14 mouse cellular contexts compared by ENCODE assay signal in genomic region chr6:30897520-30897919, GRCm38 (mm10). TPM values are rescaled to one million over a fixed set of nuclear protein-coding genes. Genes with fewer than 3 reads are reported as not detected.
DNase-seq lines count a peak whose midpoint lies in the region; ATAC-seq and TF ChIP-seq lines count a peak whose summit lies in the region.
"Had no signal": no experiment of that assay in that cellular context is flagged by ENCODE, and none has a peak within 500 bp of the region (broad histone marks: within the 10 kb centered on the region; RNA-seq: fewer than 3 reads in every experiment).

No protein-coding gene starts in this region.

- TF ChIP-seq EP300 in liver, embryonic 14.5 days (IDR thresholded peaks at IDR 0.05; ENCODE audit: low read depth), result no peak

- no peak for DNase-seq in embryonic facial prominence, embryonic 10.5 days (ENCODE audit: low spot score)
- DNase-seq in lung, embryonic 14.5 days, result no peak
- no peak for DNase-seq in lung, postnatal 10 days
- DNase-seq in liver, embryonic 14.5 days (ENCODE audit: low read depth in 3 of 3, low spot score in 3 of 3), result peak; percentile 12 to 36 (median 17)
- DNase-seq: cerebellum, postnatal 36 days; heart, adult 18-20 months; kidney, adult 18-20 months; thymus, postnatal 4 days had no signal

- H3K27me3 ChIP-seq in embryonic facial prominence, embryonic 13.5 days, result no peaks in the 10 kb centered on the region
- H3K27me3 ChIP-seq in embryonic facial prominence, embryonic 10.5 days (replicated peaks; ENCODE audit: low read depth, poor library complexity, severe bottlenecking), result no peaks in the 10 kb centered on the region
- no peaks in the 10 kb centered on the region for H3K27me3 ChIP-seq in lung, embryonic 14.5 days (ENCODE audit: insufficient read depth, low read length)
- no peaks in the 10 kb centered on the region for H3K27me3 ChIP-seq in embryonic facial prominence, embryonic 15.5 days
- no peaks in the 10 kb centered on the region for H3K27me3 ChIP-seq in liver, embryonic 14.5 days (ENCODE audit: control insufficient read depth, insufficient read depth, low read length)

- 0 out of 2 replicates have a peak, but pooled peaks cover under 1% of the 10 kb centered on the region for H3K36me3 ChIP-seq in embryonic facial prominence, embryonic 13.5 days
- H3K36me3 ChIP-seq in embryonic facial prominence, embryonic 10.5 days (replicated peaks), result no peaks in the 10 kb centered on the region
- no peaks in the 10 kb centered on the region for H3K36me3 ChIP-seq in lung, embryonic 14.5 days (ENCODE audit: insufficient read depth)
- no peaks in the 10 kb centered on the region for H3K36me3 ChIP-seq in embryonic facial prominence, embryonic 15.5 days
- H3K36me3 ChIP-seq in liver, embryonic 14.5 days (replicated peaks; ENCODE audit: control insufficient read depth, insufficient read depth, low read depth), result no peaks in the 10 kb centered on the region

- 58% methylated on average over 6 of the region's 6 CpGs for WGBS in embryonic facial prominence, embryonic 13.5 days
- 68% methylated on average over 6 of the region's 6 CpGs for WGBS in embryonic facial prominence, embryonic 10.5 days
- WGBS in lung, embryonic 14.5 days, result 64% methylated on average over 6 of the region's 6 CpGs
- 45% methylated on average over 6 of the region's 6 CpGs for WGBS in embryonic facial prominence, embryonic 15.5 days
- WGBS in liver, embryonic 14.5 days (ENCODE audit: insufficient replicate concordance), result 26% methylated on average over 6 of the region's 6 CpGs

- no peaks in the 10 kb centered on the region for H3K9me3 ChIP-seq in embryonic facial prominence, embryonic 13.5 days
- no peaks in the 10 kb centered on the region for H3K9me3 ChIP-seq in embryonic facial prominence, embryonic 10.5 days
- no peaks in the 10 kb centered on the region for H3K9me3 ChIP-seq in lung, embryonic 14.5 days (ENCODE audit: low read depth, low read length)
- no peaks in the 10 kb centered on the region for H3K9me3 ChIP-seq in embryonic facial prominence, embryonic 15.5 days (replicated peaks)
- no peaks in the 10 kb centered on the region for H3K9me3 ChIP-seq in liver, embryonic 14.5 days (ENCODE audit: control insufficient read depth, low read length)

- ATAC-seq in embryonic facial prominence, embryonic 13.5 days (ENCODE audit: insufficient number of reproducible peaks, insufficient read depth, low FRiP score, low TSS enrichment, low read depth), result no peak
- ATAC-seq in lung, embryonic 14.5 days (ENCODE audit: insufficient read depth), result no peak
- ATAC-seq in embryonic facial prominence, embryonic 15.5 days (ENCODE audit: insufficient number of reproducible peaks, low FRiP score, low TSS enrichment, low read depth), result no peak
- ATAC-seq in liver, embryonic 14.5 days (ENCODE audit: insufficient read depth), result no peak
- ATAC-seq in megakaryocyte, adult 5-6 weeks (ENCODE audit: poor library complexity, severe bottlenecking), result no peak
- no peak for ATAC-seq in megakaryocyte progenitor cell, adult 5-6 weeks (replicated peaks; ENCODE audit: poor library complexity)

- no peak overlapping the region for H3K9ac ChIP-seq in embryonic facial prominence, embryonic 13.5 days
- H3K9ac ChIP-seq in lung, embryonic 14.5 days, result no peak overlapping the region
- H3K9ac ChIP-seq in embryonic facial prominence, embryonic 15.5 days, result no peak overlapping the region
- no peak overlapping the region for H3K9ac ChIP-seq in liver, embryonic 14.5 days (replicated peaks)

- TF ChIP-seq CTCF in lung, embryonic 14.5 days (IDR thresholded peaks at IDR 0.05; ENCODE audit: low read depth), result no peak
- TF ChIP-seq CTCF in liver, embryonic 14.5 days (IDR thresholded peaks at IDR 0.05; ENCODE audit: low read depth), result no peak

- H3K27ac ChIP-seq in embryonic facial prominence, embryonic 13.5 days, result 0 out of 2 replicates have a peak overlapping the region, but pooled peaks have one; percentile 98
- H3K27ac ChIP-seq in embryonic facial prominence, embryonic 10.5 days (replicated peaks), result no peak overlapping the region
- H3K27ac ChIP-seq in lung, embryonic 14.5 days (ENCODE audit: low read depth), result no peak overlapping the region
- H3K27ac ChIP-seq in embryonic facial prominence, embryonic 15.5 days (replicated peaks), result peak overlapping the region; percentile 99; the same call in 1 of the 2 replicates
- no peak overlapping the region for H3K27ac ChIP-seq in liver, embryonic 14.5 days

- H3K4me1 ChIP-seq in embryonic facial prominence, embryonic 13.5 days, result peaks cover 6% of the 10 kb centered on the region
- H3K4me1 ChIP-seq in embryonic facial prominence, embryonic 10.5 days, result peaks cover 18% of the 10 kb centered on the region
- 0 out of 2 replicates have a peak, but pooled peaks cover 3% of the 10 kb centered on the region for H3K4me1 ChIP-seq in lung, embryonic 14.5 days (ENCODE audit: insufficient read depth)
- peaks cover 9% of the 10 kb centered on the region for H3K4me1 ChIP-seq in embryonic facial prominence, embryonic 15.5 days
- peaks cover 6 to 13% of the 10 kb centered on the region in 2 experiments for H3K4me1 ChIP-seq in liver, embryonic 14.5 days (replicated peaks; ENCODE audit: control insufficient read depth in 2 of 2, insufficient read depth in 2 of 2, low read length in 1 of 2)

- H3K4me3 ChIP-seq in embryonic facial prominence, embryonic 13.5 days, result no peak overlapping the region
- H3K4me3 ChIP-seq in embryonic facial prominence, embryonic 10.5 days, result no peak overlapping the region
- no peak overlapping the region for H3K4me3 ChIP-seq in lung, embryonic 14.5 days (ENCODE audit: low read depth, low read length)
- 0 out of 2 replicates have a peak overlapping the region, but pooled peaks have one; percentile 79 for H3K4me3 ChIP-seq in embryonic facial prominence, embryonic 15.5 days (replicated peaks)
- no peak overlapping the region for H3K4me3 ChIP-seq in liver, embryonic 14.5 days (ENCODE audit: insufficient read depth in 1 of 2, low read depth in 2 of 2, low read length in 2 of 2)

- 0 out of 2 replicates have a peak overlapping the region, but pooled peaks have one; percentile 59 for H3K4me2 ChIP-seq in embryonic facial prominence, embryonic 13.5 days
- peak overlapping the region; percentile 64 for H3K4me2 ChIP-seq in lung, embryonic 14.5 days
- peak overlapping the region; percentile 57; the same call in 1 of the 2 replicates for H3K4me2 ChIP-seq in embryonic facial prominence, embryonic 15.5 days (replicated peaks)
- peak overlapping the region; percentile 81 for H3K4me2 ChIP-seq in liver, embryonic 14.5 days (ENCODE audit: low read depth)

RNA-seq across cellular contexts. Expression of gene Copg2, which starts 0.9 kb away (rescaled TPM):
- polyA plus RNA-seq in embryonic facial prominence, embryonic 13.5 days (2015; fragmentation: Nextera tagmentation; extraction: Ambion mirVana), result 21.5 and 28.0 TPM in 2 replicates
- 28.9 and 31.5 TPM in 2 replicates for polyA plus RNA-seq in embryonic facial prominence, embryonic 10.5 days (2016; fragmentation: Nextera tagmentation; extraction: Ambion mirVana)
- polyA plus RNA-seq in lung, embryonic 14.5 days (2014; fragmentation: Nextera tagmentation; extraction: Ambion mirVana), result 27.9 and 29.5 TPM in 2 replicates
- polyA plus RNA-seq in embryonic facial prominence, embryonic 15.5 days (2015; fragmentation: Nextera tagmentation; extraction: Ambion mirVana), result 23.9 and 26.6 TPM in 2 replicates
- 5.2 and 7.8 TPM in 2 replicates for polyA plus RNA-seq in liver, embryonic 14.5 days (2012; rRNA removed)
- 6.8 and 9.1 TPM in 2 replicates for polyA plus RNA-seq in liver, embryonic 14.5 days (2014; fragmentation: Nextera tagmentation; extraction: Ambion mirVana)
- total RNA-seq in megakaryocyte, adult 5-6 weeks (2015), result 29.1 and 33.8 TPM in 2 replicates
- 60.8 and 61.0 TPM in 2 replicates for total RNA-seq in megakaryocyte, adult 5-6 weeks (2017)
- total RNA-seq in megakaryocyte progenitor cell, adult 5-6 weeks (2015), result 20.3 and 30.3 TPM in 2 replicates
- total RNA-seq in megakaryocyte progenitor cell, adult 5-6 weeks (2017), result 43.0 and 43.3 TPM in 2 replicates

RNA-seq across cellular contexts. Expression of gene Tsga13, which starts 17.9 kb away (rescaled TPM):
- 0.45 TPM in 1 of 2 replicates, not detected in the other for polyA plus RNA-seq in embryonic facial prominence, embryonic 13.5 days (2015; fragmentation: Nextera tagmentation; extraction: Ambion mirVana)
- polyA plus RNA-seq in embryonic facial prominence, embryonic 10.5 days (2016; fragmentation: Nextera tagmentation; extraction: Ambion mirVana), result not detected in 2 replicates
- 0.25 and 0.55 TPM in 2 replicates for polyA plus RNA-seq in lung, embryonic 14.5 days (2014; fragmentation: Nextera tagmentation; extraction: Ambion mirVana)
- 0.29 TPM in 1 of 2 replicates, not detected in the other for polyA plus RNA-seq in embryonic facial prominence, embryonic 15.5 days (2015; fragmentation: Nextera tagmentation; extraction: Ambion mirVana)
- 0.08 TPM in 1 of 2 replicates, not detected in the other for polyA plus RNA-seq in liver, embryonic 14.5 days (2012; rRNA removed)
- polyA plus RNA-seq in liver, embryonic 14.5 days (2014; fragmentation: Nextera tagmentation; extraction: Ambion mirVana), result not detected in 2 replicates
- total RNA-seq in megakaryocyte, adult 5-6 weeks (2015), result not detected in 2 replicates
- total RNA-seq in megakaryocyte, adult 5-6 weeks (2017), result not detected in 2 replicates
- 0.42 TPM in 1 of 2 replicates, not detected in the other for total RNA-seq in megakaryocyte progenitor cell, adult 5-6 weeks (2015)
- total RNA-seq in megakaryocyte progenitor cell, adult 5-6 weeks (2017), result not detected in 2 replicates
- total RNA-seq: heart, adult 18-20 months; liver, adult 2 months; monocyte, adult 5-6 weeks had no signal
- polyA plus RNA-seq: liver, adult 2 months had no signal

Comparison
In these comparisons a context has a peak if more than half of its experiments do, and no peak if none do; other contexts are left out.
1. H3K27ac ChIP-seq: peak in embryonic facial prominence, embryonic 13.5 days (single experiment) and embryonic facial prominence, embryonic 15.5 days (single experiment); none in embryonic facial prominence, embryonic 10.5 days (single experiment), lung, embryonic 14.5 days (single experiment) and liver, embryonic 14.5 days (single experiment).
2. DNase-seq: peak in liver, embryonic 14.5 days (3 of 3); none in embryonic facial prominence, embryonic 10.5 days (single experiment), lung, embryonic 14.5 days (single experiment) and lung, postnatal 10 days (single experiment).
3. Peak in every context shown above with its lines, with median percentiles within 50 percentile points of each other: H3K4me2 ChIP-seq.